Mouse (Mus musculus): ENCODE measurements around the gene Usp2. TPM values are rescaled to one million over a fixed set of nuclear protein-coding genes. Genes with fewer than 3 reads are reported as not detected.

Gene Usp2
- polyA plus RNA-seq, 1 experiment, result 9.6 TPM

GRCm38 (mm10) chr9:44075996-44076763 is 9.4 kb downstream of the Usp2 start:
- H3K27me3 ChIP-seq (ENCODE audit: control insufficient read depth, insufficient read depth, low read length, poor library complexity, severe bottlenecking), result no peaks in the 10 kb centered on the region
- H3K4me3 ChIP-seq (ENCODE audit: low read depth, low read length), result no peak overlapping the region
- TF ChIP-seq EP300 (IDR thresholded peaks at IDR 0.05; ENCODE audit: insufficient read depth, low read depth, low read length), result no peak
- TF ChIP-seq POLR2A (IDR thresholded peaks at IDR 0.05; ENCODE audit: insufficient read depth, low read length), result no peak
- TF ChIP-seq CTCF (IDR thresholded peaks at IDR 0.05; ENCODE audit: low read depth, low read length), result no peak
- H3K9me3 ChIP-seq (replicated peaks; ENCODE audit: control insufficient read depth, insufficient read depth, low read length, poor library complexity, severe bottlenecking), result no peaks in the 10 kb centered on the region
- H3K9ac ChIP-seq (ENCODE audit: low read depth, poor library complexity, severe bottlenecking), result no peak overlapping the region
- H3K4me1 ChIP-seq (ENCODE audit: control insufficient read depth, insufficient read depth, low read length), result peaks cover 2% of the 10 kb centered on the region
- H3K27ac ChIP-seq (ENCODE audit: insufficient read depth, low read length), result no peak overlapping the region
- no peaks in the 10 kb centered on the region for H3K36me3 ChIP-seq (ENCODE audit: control insufficient read depth, insufficient read depth, low read length, poor library complexity, severe bottlenecking)

GRCm38 (mm10) chr9:44076764-44077120 is 9.9 kb downstream of the Usp2 start:
- TF ChIP-seq EP300 (IDR thresholded peaks at IDR 0.05; ENCODE audit: insufficient read depth, low read depth, low read length), result no peak
- peak; percentile 52 for TF ChIP-seq CTCF (IDR thresholded peaks at IDR 0.05; ENCODE audit: low read depth, low read length)
- H3K9ac ChIP-seq (ENCODE audit: low read depth, poor library complexity, severe bottlenecking), result no peak overlapping the region
- H3K9me3 ChIP-seq (replicated peaks; ENCODE audit: control insufficient read depth, insufficient read depth, low read length, poor library complexity, severe bottlenecking), result no peaks in the 10 kb centered on the region
- no peak overlapping the region for H3K27ac ChIP-seq (ENCODE audit: insufficient read depth, low read length)
- no peak overlapping the region for H3K4me3 ChIP-seq (ENCODE audit: low read depth, low read length)
- no peaks in the 10 kb centered on the region for H3K27me3 ChIP-seq (ENCODE audit: control insufficient read depth, insufficient read depth, low read length, poor library complexity, severe bottlenecking)
- H3K4me1 ChIP-seq (ENCODE audit: control insufficient read depth, insufficient read depth, low read length), result peaks cover 2% of the 10 kb centered on the region
- no peaks in the 10 kb centered on the region for H3K36me3 ChIP-seq (ENCODE audit: control insufficient read depth, insufficient read depth, low read length, poor library complexity, severe bottlenecking)

- no peaks in the 10 kb centered on the region for H3K27me3 ChIP-seq (ENCODE audit: control insufficient read depth, insufficient read depth, low read length, poor library complexity, severe bottlenecking)
- TF ChIP-seq POLR2A (IDR thresholded peaks at IDR 0.05; ENCODE audit: insufficient read depth, low read length) (no peak), EP300 (IDR thresholded peaks at IDR 0.05; ENCODE audit: insufficient read depth, low read depth, low read length) (no peak), CTCF (IDR thresholded peaks at IDR 0.05; ENCODE audit: low read depth, low read length) (no peak)
- no peaks in the 10 kb centered on the region for H3K4me1 ChIP-seq (ENCODE audit: control insufficient read depth, insufficient read depth, low read length)
These were observed 10.6 kb downstream of the Usp2 start for GRCm38 (mm10) chr9:44077266-44077910.

DNA sequence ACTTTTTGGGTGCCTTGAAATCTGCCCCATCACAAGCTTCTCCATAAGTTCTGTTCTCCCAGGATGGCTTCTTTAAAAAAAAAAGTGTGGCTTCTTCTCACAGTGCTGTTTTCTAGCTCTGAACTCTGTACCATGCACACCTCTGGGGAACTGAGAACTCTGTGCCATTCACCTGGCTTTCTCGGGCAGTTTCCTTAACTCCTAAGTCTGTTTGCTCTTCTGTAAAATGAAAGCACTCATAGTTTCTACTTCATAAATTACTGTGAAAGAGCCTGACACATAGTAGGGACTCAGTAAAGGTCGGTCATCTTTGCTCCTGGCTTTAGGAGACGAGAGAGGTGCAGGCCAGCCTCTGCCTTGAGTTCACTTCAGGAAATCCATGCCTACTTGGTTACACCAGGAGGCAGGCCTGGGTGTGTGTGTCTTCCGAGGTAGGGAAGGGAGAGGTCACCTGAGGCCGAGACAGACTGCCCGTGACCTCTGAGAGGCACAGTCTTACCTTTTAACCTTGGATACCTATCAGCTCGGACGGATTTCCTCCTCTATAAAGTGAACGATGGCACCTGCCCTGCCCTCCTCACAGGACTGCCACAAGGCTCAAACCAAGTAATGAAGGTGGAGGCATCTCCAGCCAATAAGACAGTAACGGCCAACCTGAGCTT is 11.4 kb downstream of the Usp2 start:
- no peaks in the 10 kb centered on the region for H3K4me1 ChIP-seq (ENCODE audit: control insufficient read depth, insufficient read depth, low read length)
- H3K27ac ChIP-seq (ENCODE audit: insufficient read depth, low read length), result no peak overlapping the region
- TF ChIP-seq POLR2A (IDR thresholded peaks at IDR 0.05; ENCODE audit: insufficient read depth, low read length), result no peak
- TF ChIP-seq EP300 (IDR thresholded peaks at IDR 0.05; ENCODE audit: insufficient read depth, low read depth, low read length), result no peak
- TF ChIP-seq CTCF (IDR thresholded peaks at IDR 0.05; ENCODE audit: low read depth, low read length), result no peak
- H3K36me3 ChIP-seq (ENCODE audit: control insufficient read depth, insufficient read depth, low read length, poor library complexity, severe bottlenecking), result no peaks in the 10 kb centered on the region
- H3K4me3 ChIP-seq (ENCODE audit: low read depth, low read length), result no peak overlapping the region
- no peak overlapping the region for H3K9ac ChIP-seq (ENCODE audit: low read depth, poor library complexity, severe bottlenecking)
- no peaks in the 10 kb centered on the region for H3K27me3 ChIP-seq (ENCODE audit: control insufficient read depth, insufficient read depth, low read length, poor library complexity, severe bottlenecking)
- no peaks in the 10 kb centered on the region for H3K9me3 ChIP-seq (replicated peaks; ENCODE audit: control insufficient read depth, insufficient read depth, low read length, poor library complexity, severe bottlenecking)

More at GRCm38 (mm10) chr9:44077266-44077910, 10.6 kb downstream of the Usp2 start:
- H3K9me3 ChIP-seq (replicated peaks; ENCODE audit: control insufficient read depth, insufficient read depth, low read length, poor library complexity, severe bottlenecking), result no peaks in the 10 kb centered on the region
- no peak overlapping the region for H3K27ac ChIP-seq (ENCODE audit: insufficient read depth, low read length)
- H3K9ac ChIP-seq (ENCODE audit: low read depth, poor library complexity, severe bottlenecking), result no peak overlapping the region
- no peaks in the 10 kb centered on the region for H3K36me3 ChIP-seq (ENCODE audit: control insufficient read depth, insufficient read depth, low read length, poor library complexity, severe bottlenecking)
- no peak overlapping the region for H3K4me3 ChIP-seq (ENCODE audit: low read depth, low read length)

DNA sequence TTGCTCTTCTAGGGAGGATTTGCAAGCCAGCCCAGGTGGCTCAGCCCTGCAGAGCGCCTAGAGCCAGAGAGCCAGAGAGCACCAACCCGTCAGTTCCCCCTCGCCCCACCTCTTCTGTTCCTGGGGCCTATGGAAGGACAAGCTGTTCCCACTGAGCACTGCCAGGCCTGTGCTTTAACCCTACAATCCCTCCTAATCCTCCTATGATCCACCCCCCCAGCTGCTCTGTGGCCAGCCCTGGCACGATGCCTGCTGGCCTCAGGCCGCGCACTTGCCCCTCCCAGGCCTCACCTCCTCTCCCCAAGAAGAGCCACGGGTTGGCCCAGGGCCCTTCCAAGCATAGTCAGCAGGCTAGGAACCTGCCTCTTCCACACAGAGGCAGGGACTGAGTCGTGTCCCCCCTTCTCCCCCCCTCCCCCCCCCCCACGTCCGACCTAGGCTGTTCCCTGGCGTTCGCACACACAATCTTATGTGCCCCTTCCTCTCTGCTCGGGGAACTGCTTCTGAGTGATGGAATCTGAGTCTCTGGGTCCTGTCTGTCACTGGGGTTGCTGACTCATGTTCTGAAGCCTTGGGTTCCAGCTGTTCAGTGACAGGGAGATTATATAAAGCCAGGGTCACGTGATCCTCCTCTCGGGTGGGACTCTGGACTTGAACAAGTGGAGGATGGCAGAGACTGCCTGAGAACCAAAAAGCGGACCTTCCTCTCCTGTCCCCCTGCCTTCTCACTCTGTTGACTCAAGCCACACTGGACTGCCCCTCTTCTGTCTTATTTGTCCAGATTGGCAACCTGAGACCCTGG is 12.3 kb downstream of the Usp2 start:
- no peaks in the 10 kb centered on the region for H3K9me3 ChIP-seq (replicated peaks; ENCODE audit: control insufficient read depth, insufficient read depth, low read length, poor library complexity, severe bottlenecking)
- H3K36me3 ChIP-seq (ENCODE audit: control insufficient read depth, insufficient read depth, low read length, poor library complexity, severe bottlenecking), result no peaks in the 10 kb centered on the region
- no peaks in the 10 kb centered on the region for H3K4me1 ChIP-seq (ENCODE audit: control insufficient read depth, insufficient read depth, low read length)
- no peak overlapping the region for H3K4me3 ChIP-seq (ENCODE audit: low read depth, low read length)
- H3K27me3 ChIP-seq (ENCODE audit: control insufficient read depth, insufficient read depth, low read length, poor library complexity, severe bottlenecking), result no peaks in the 10 kb centered on the region
- H3K27ac ChIP-seq (ENCODE audit: insufficient read depth, low read length), result no peak overlapping the region
- H3K9ac ChIP-seq (ENCODE audit: low read depth, poor library complexity, severe bottlenecking), result no peak overlapping the region
- TF ChIP-seq POLR2A (IDR thresholded peaks at IDR 0.05; ENCODE audit: insufficient read depth, low read length) (no peak), CTCF (IDR thresholded peaks at IDR 0.05; ENCODE audit: low read depth, low read length) (no peak), EP300 (IDR thresholded peaks at IDR 0.05; ENCODE audit: insufficient read depth, low read depth, low read length) (no peak)

Data from ES-Bruce4 (cell line).